Mouse (Mus musculus): ENCODE measurements around the gene Hps4. TPM values are rescaled to one million over a fixed set of nuclear protein-coding genes. Genes with fewer than 3 reads are reported as not detected.
A peak's percentile ranks its signal among the peaks of the same experiment; 100 is the strongest.

The Hps4 gene
- polyA plus RNA-seq, 1 experiment, result 66.3 TPM

DNA sequence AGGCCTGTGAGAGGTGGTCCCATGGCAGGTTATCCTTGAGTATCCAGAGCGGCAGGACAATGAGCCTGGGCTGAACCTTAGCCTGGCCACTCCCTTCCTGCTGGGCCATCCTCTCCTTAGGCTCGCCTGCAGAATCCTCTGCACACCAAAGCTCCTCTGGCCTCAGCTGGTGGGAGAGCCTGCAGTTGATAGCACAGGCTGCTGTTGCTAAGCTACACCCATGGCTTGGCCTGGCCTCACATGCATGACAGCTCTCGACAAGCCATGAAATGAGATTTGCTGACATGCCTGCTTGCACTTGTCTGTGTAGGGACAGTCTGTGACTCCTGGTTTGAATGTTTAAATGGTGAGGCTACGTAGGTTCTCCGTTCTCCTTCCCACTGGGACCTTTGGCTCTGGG lies 73.8 kb downstream of the Hps4 start:
- Histone ChIP-seq H3K36me3 (ENCODE audit: control insufficient read depth, insufficient read depth, low read length) (no peaks in the 10 kb centered on the region), H3K27me3 (ENCODE audit: control insufficient read depth, insufficient read depth, low read length) (no peaks in the 10 kb centered on the region), H3K4me1 (ENCODE audit: control insufficient read depth, insufficient read depth, insufficient read length, low read length) (no peaks in the 10 kb centered on the region), H3K4me3 (ENCODE audit: low read depth, low read length) (no peak overlapping the region), H3K27ac (ENCODE audit: insufficient read depth, low read depth, low read length) (no peak overlapping the region)
- no peak for TF ChIP-seq POLR2A (IDR thresholded peaks at IDR 0.05; ENCODE audit: low read depth, low read length)
- TF ChIP-seq CTCF (IDR thresholded peaks at IDR 0.05; ENCODE audit: extremely low read depth, insufficient read length, insufficient replicate concordance, low read depth, low read length), result no peak
- 61% methylated on average over 5 of the region's 5 CpGs for WGBS

GRCm38 (mm10) chr5:112418023-112418422 lies 75.1 kb downstream of the Hps4 start:
- 51% methylated on average over 4 of the region's 4 CpGs for WGBS
- TF ChIP-seq POLR2A (IDR thresholded peaks at IDR 0.05; ENCODE audit: low read depth, low read length) (no peak), CTCF (IDR thresholded peaks at IDR 0.05; ENCODE audit: extremely low read depth, insufficient read length, insufficient replicate concordance, low read depth, low read length) (no peak)
- no peaks in the 10 kb centered on the region for H3K4me1 ChIP-seq (ENCODE audit: control insufficient read depth, insufficient read depth, insufficient read length, low read length)
- H3K27me3 ChIP-seq (ENCODE audit: control insufficient read depth, insufficient read depth, low read length), result no peaks in the 10 kb centered on the region
- H3K27ac ChIP-seq (ENCODE audit: insufficient read depth, low read depth, low read length), result no peak overlapping the region
- H3K4me3 ChIP-seq (ENCODE audit: low read depth, low read length), result no peak overlapping the region
- no peaks in the 10 kb centered on the region for H3K36me3 ChIP-seq (ENCODE audit: control insufficient read depth, insufficient read depth, low read length)

DNA sequence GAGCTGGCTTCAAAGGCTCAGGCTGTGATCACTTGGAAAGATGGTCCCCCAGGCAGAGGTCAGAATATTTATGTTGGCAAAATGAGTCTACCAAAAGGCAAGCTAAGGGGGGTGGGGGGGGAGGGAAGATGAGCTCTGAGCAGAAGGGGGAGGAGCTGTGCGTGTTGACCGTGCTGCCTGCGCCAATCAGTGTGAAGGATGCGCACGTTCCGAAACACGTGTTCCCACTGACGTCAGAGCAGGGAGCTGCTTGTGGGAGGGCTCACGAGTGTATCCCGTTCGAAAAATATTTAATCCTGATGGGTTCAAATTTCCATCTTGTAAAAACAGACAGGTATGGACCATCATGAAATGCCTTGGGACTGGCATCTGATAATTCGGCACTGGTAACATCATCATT lies 76.7 kb downstream of the Hps4 start:
- H3K27me3 ChIP-seq (ENCODE audit: control insufficient read depth, insufficient read depth, low read length), result no peaks in the 10 kb centered on the region
- H3K4me1 ChIP-seq (ENCODE audit: control insufficient read depth, insufficient read depth, insufficient read length, low read length), result no peaks in the 10 kb centered on the region
- 37% methylated on average over 12 of the region's 12 CpGs for WGBS
- H3K4me3 ChIP-seq (ENCODE audit: low read depth, low read length), result no peak overlapping the region
- H3K36me3 ChIP-seq (ENCODE audit: control insufficient read depth, insufficient read depth, low read length), result no peaks in the 10 kb centered on the region
- H3K27ac ChIP-seq (ENCODE audit: insufficient read depth, low read depth, low read length), result no peak overlapping the region
- TF ChIP-seq CTCF (IDR thresholded peaks at IDR 0.05; ENCODE audit: extremely low read depth, insufficient read length, insufficient replicate concordance, low read depth, low read length) (no peak), POLR2A (IDR thresholded peaks at IDR 0.05; ENCODE audit: low read depth, low read length) (no peak)

GRCm38 (mm10) chr5:112426635-112427034 lies 83.8 kb downstream of the Hps4 start:
- H3K4me3 ChIP-seq (ENCODE audit: low read depth, low read length), result no peak overlapping the region
- no peak overlapping the region for H3K27ac ChIP-seq (ENCODE audit: insufficient read depth, low read depth, low read length)
- no peaks in the 10 kb centered on the region for H3K36me3 ChIP-seq (ENCODE audit: control insufficient read depth, insufficient read depth, low read length)
- peaks cover 4% of the 10 kb centered on the region; the same call in 1 of the 2 replicates for H3K4me1 ChIP-seq (ENCODE audit: control insufficient read depth, insufficient read depth, insufficient read length, low read length)
- 74% methylated on average over 7 of the region's 7 CpGs for WGBS
- TF ChIP-seq CTCF (IDR thresholded peaks at IDR 0.05; ENCODE audit: extremely low read depth, insufficient read length, insufficient replicate concordance, low read depth, low read length) (no peak), POLR2A (IDR thresholded peaks at IDR 0.05; ENCODE audit: low read depth, low read length) (no peak)
- 0 out of 2 replicates have a peak, but pooled peaks cover 2% of the 10 kb centered on the region for H3K27me3 ChIP-seq (ENCODE audit: control insufficient read depth, insufficient read depth, low read length)

GRCm38 (mm10) chr5:112427283-112427682 lies 84.4 kb downstream of the Hps4 start:
- Histone ChIP-seq H3K4me1 (ENCODE audit: control insufficient read depth, insufficient read depth, insufficient read length, low read length) (peaks cover 4% of the 10 kb centered on the region; the same call in 1 of the 2 replicates), H3K36me3 (ENCODE audit: control insufficient read depth, insufficient read depth, low read length) (no peaks in the 10 kb centered on the region), H3K4me3 (ENCODE audit: low read depth, low read length) (no peak overlapping the region), H3K27ac (ENCODE audit: insufficient read depth, low read depth, low read length) (no peak overlapping the region), H3K27me3 (ENCODE audit: control insufficient read depth, insufficient read depth, low read length) (0 out of 2 replicates have a peak, but pooled peaks cover 2% of the 10 kb centered on the region)
- WGBS, result 32% methylated on average over 2 of the region's 2 CpGs
- TF ChIP-seq CTCF (IDR thresholded peaks at IDR 0.05; ENCODE audit: extremely low read depth, insufficient read length, insufficient replicate concordance, low read depth, low read length), result peak; percentile 70; the same call in 1 of the 2 replicates
- no peak for TF ChIP-seq POLR2A (IDR thresholded peaks at IDR 0.05; ENCODE audit: low read depth, low read length)

Other genes with a start within 250 kb of the Hps4 start
- gene Cryba4, start 90.6 kb upstream of the Hps4 start, polyA plus RNA-seq (2012; rRNA removed), result 1.5 and 2.2 TPM in 2 replicates
- 0.33 and 0.34 TPM in 2 replicates for gene Crybb1, start 87.3 kb upstream of the Hps4 start, polyA plus RNA-seq (2012; rRNA removed)
- 29.8 and 35.4 TPM in 2 replicates for gene Tpst2, start 66.4 kb upstream of the Hps4 start, polyA plus RNA-seq (2012; rRNA removed)
- 18.3 and 40.0 TPM in 2 replicates for gene Tfip11, start 16.7 kb upstream of the Hps4 start, polyA plus RNA-seq (2012; rRNA removed)
- 20.5 and 34.1 TPM in 2 replicates for gene Srrd, start within 50 bp of the Hps4 start, polyA plus RNA-seq (2012; rRNA removed)
- not detected in 2 replicates for gene Gm6583, start 12.9 kb downstream of the Hps4 start, polyA plus RNA-seq (2012; rRNA removed)
- 1.7 and 3.8 TPM in 2 replicates for gene Asphd2, start 51.8 kb downstream of the Hps4 start, polyA plus RNA-seq (2012; rRNA removed)
- gene Gm6588, start 106.3 kb downstream of the Hps4 start, polyA plus RNA-seq (2012; rRNA removed), result not detected in 2 replicates
- gene Sez6l, start 234.1 kb downstream of the Hps4 start, polyA plus RNA-seq (2012; rRNA removed), result 0.42 and 0.48 TPM in 2 replicates

All from small intestine, adult 2 months (tissue).